Mouse (Mus musculus): ENCODE measurements at regions not wholly inside any gene's neighbourhood (a gene's known extent, or its start where the extent isn't known, plus 50 kb on each side); places are given as distances from the start of the nearest gene placed in this dataset.

DNA sequence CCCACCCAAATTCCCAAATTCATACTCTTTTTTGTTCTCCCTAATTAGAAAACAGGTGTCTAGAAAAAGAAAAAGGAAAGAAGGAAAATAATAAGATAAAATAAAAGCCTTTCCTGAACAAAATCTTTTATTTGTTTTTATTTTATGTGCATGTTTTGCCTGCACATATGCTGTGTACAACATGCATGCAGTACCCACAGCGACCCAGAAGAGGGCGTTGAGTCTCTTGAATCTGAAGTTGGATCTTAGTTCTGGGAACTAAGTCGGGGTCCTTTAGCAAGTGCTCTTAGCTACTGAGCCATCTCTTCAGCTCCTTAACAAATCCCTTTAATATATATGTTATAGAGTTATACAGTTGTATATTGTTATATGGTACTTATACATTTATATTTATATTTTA is 206.0 kb upstream of the Clint1 start:
- H3K4me2 ChIP-seq (replicated peaks; ENCODE audit: low read depth, low read length, severe bottlenecking) = no peak overlapping the region
- 66% methylated on average over 3 of the region's 3 CpGs for WGBS
- no peak for DNase-seq (ENCODE audit: low spot score)
- H3K36me3 ChIP-seq (ENCODE audit: control insufficient read depth, insufficient read depth, low read length) = no peaks in the 10 kb centered on the region
- H3K4me1 ChIP-seq (ENCODE audit: control insufficient read depth, insufficient read depth, low read length) = no peaks in the 10 kb centered on the region
- no peak for TF ChIP-seq POLR2A (IDR thresholded peaks at IDR 0.05; ENCODE audit: borderline replicate concordance, extremely low read depth, insufficient read depth, insufficient read length)
- H3K9ac ChIP-seq (ENCODE audit: low read depth, low read length, severe bottlenecking) = no peak overlapping the region
- ATAC-seq (ENCODE audit: low FRiP score, low read depth) = no peak
- no peak overlapping the region for H3K4me3 ChIP-seq (replicated peaks; ENCODE audit: low read length)
- no peak overlapping the region for H3K27ac ChIP-seq (replicated peaks; ENCODE audit: low read depth, low read length)
- no peaks in the 10 kb centered on the region for H3K9me3 ChIP-seq (ENCODE audit: control insufficient read depth, low read length)
- H3K27me3 ChIP-seq (ENCODE audit: control insufficient read depth, insufficient read depth, low read length) = no peaks in the 10 kb centered on the region

DNA sequence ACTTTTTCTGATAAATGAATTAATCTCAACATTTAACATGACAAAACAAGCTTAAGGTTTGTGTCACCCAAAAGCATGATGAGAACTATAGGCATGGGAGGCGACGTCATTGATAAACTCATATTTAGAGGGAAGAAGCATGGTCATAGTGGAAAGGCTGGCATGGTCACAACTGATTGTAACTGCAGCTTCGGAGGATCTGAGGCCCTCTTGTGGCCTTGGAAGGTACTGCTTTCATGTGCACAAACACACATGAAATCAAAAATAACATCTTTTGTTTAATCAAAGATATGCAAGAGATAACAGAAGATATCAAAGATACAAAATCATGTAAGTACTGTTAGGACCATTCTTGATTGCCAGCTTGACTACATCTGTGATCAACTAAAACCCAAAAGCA is 204.0 kb upstream of the Clint1 start:
- H3K27ac ChIP-seq (replicated peaks; ENCODE audit: low read depth, low read length) = no peak overlapping the region
- H3K4me2 ChIP-seq (replicated peaks; ENCODE audit: low read depth, low read length, severe bottlenecking) = no peak overlapping the region
- no peak for ATAC-seq (ENCODE audit: low FRiP score, low read depth)
- no peak for DNase-seq (ENCODE audit: low spot score)
- 73% methylated on average over 3 of the region's 3 CpGs for WGBS
- no peak for TF ChIP-seq POLR2A (IDR thresholded peaks at IDR 0.05; ENCODE audit: borderline replicate concordance, extremely low read depth, insufficient read depth, insufficient read length)
- no peaks in the 10 kb centered on the region for H3K9me3 ChIP-seq (ENCODE audit: control insufficient read depth, low read length)
- no peaks in the 10 kb centered on the region for H3K27me3 ChIP-seq (ENCODE audit: control insufficient read depth, insufficient read depth, low read length)
- H3K4me3 ChIP-seq (replicated peaks; ENCODE audit: low read length) = no peak overlapping the region
- H3K4me1 ChIP-seq (ENCODE audit: control insufficient read depth, insufficient read depth, low read length) = no peaks in the 10 kb centered on the region
- H3K36me3 ChIP-seq (ENCODE audit: control insufficient read depth, insufficient read depth, low read length) = no peaks in the 10 kb centered on the region
- no peak overlapping the region for H3K9ac ChIP-seq (ENCODE audit: low read depth, low read length, severe bottlenecking)

DNA sequence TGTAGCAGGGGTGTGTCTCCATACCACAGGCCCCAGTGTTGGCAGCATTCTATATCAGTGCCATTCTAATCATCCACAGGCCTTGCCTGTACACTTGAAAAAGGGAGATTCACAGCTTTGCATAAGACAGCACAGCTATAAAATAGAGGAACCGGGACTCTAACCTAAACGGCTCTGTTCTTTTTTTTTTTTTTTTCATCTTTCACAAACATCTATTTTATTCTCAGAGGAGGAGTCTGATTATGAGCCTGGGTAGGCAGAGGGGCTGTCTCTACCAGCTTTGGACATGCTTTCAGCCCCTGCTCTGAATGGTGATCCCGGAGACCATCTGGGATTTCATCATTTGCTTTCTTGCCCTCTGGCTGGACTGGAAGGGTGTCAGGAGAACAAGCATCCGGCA is 195.6 kb upstream of the Clint1 start:
- H3K9ac ChIP-seq (ENCODE audit: low read depth, low read length, severe bottlenecking) = no peak overlapping the region
- 85% methylated on average over 4 of the region's 4 CpGs for WGBS
- no peak overlapping the region for H3K4me2 ChIP-seq (replicated peaks; ENCODE audit: low read depth, low read length, severe bottlenecking)
- no peak overlapping the region for H3K27ac ChIP-seq (replicated peaks; ENCODE audit: low read depth, low read length)
- no peak for TF ChIP-seq POLR2A (IDR thresholded peaks at IDR 0.05; ENCODE audit: borderline replicate concordance, extremely low read depth, insufficient read depth, insufficient read length)
- DNase-seq (ENCODE audit: low spot score) = no peak
- H3K36me3 ChIP-seq (ENCODE audit: control insufficient read depth, insufficient read depth, low read length) = no peaks in the 10 kb centered on the region
- ATAC-seq (ENCODE audit: low FRiP score, low read depth) = no peak
- H3K9me3 ChIP-seq (ENCODE audit: control insufficient read depth, low read length) = no peaks in the 10 kb centered on the region
- no peaks in the 10 kb centered on the region for H3K4me1 ChIP-seq (ENCODE audit: control insufficient read depth, insufficient read depth, low read length)
- H3K27me3 ChIP-seq (ENCODE audit: control insufficient read depth, insufficient read depth, low read length) = no peaks in the 10 kb centered on the region
- H3K4me3 ChIP-seq (replicated peaks; ENCODE audit: low read length) = no peak overlapping the region

DNA sequence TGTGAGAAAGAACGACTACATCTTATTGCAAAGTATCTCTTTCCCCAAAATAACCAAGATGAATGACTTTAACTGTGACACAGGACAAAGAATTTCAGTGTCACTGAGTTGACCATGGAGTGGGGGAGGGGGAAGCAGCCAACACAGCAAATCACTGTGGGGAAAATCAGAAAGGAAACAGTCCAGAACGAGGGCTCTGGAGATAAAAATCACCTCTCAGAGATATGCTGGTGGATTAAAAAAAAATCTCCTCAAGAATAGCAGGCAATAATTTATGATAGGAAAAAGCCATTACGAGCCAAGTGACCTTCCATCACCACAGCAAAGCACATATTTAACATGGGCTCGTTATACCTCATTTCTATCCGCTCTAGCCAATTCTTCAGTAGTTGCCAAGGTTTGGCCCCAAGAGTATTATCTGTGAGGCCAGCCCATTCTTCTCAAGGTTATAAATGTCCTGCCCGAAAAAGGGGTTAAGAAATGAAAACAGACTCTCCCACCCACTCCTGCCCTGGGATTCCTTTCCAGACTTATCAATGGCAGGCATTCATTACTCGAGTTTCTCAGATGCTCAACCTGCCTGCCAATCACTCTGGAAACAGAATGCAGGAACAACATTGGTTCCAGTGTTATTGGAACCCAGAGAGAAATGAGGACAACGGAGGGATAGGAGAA is 181.6 kb upstream of the Clint1 start:
- WGBS = 44% methylated on average over 8 of the region's 8 CpGs
- H3K4me2 ChIP-seq (replicated peaks; ENCODE audit: low read depth, low read length, severe bottlenecking) = no peak overlapping the region
- no peak overlapping the region for H3K9ac ChIP-seq (ENCODE audit: low read depth, low read length, severe bottlenecking)
- no peak overlapping the region for H3K27ac ChIP-seq (replicated peaks; ENCODE audit: low read depth, low read length)
- no peaks in the 10 kb centered on the region for H3K36me3 ChIP-seq (ENCODE audit: control insufficient read depth, insufficient read depth, low read length)
- no peak for TF ChIP-seq POLR2A (IDR thresholded peaks at IDR 0.05; ENCODE audit: borderline replicate concordance, extremely low read depth, insufficient read depth, insufficient read length)
- ATAC-seq (ENCODE audit: low FRiP score, low read depth) = no peak
- H3K9me3 ChIP-seq (ENCODE audit: control insufficient read depth, low read length) = no peaks in the 10 kb centered on the region
- H3K4me3 ChIP-seq (replicated peaks; ENCODE audit: low read length) = no peak overlapping the region
- H3K4me1 ChIP-seq (ENCODE audit: control insufficient read depth, insufficient read depth, low read length) = peaks cover 3% of the 10 kb centered on the region; the same call in 1 of the 2 replicates
- no peaks in the 10 kb centered on the region for H3K27me3 ChIP-seq (ENCODE audit: control insufficient read depth, insufficient read depth, low read length)
- peak; percentile 57 for DNase-seq (ENCODE audit: low spot score)

DNA sequence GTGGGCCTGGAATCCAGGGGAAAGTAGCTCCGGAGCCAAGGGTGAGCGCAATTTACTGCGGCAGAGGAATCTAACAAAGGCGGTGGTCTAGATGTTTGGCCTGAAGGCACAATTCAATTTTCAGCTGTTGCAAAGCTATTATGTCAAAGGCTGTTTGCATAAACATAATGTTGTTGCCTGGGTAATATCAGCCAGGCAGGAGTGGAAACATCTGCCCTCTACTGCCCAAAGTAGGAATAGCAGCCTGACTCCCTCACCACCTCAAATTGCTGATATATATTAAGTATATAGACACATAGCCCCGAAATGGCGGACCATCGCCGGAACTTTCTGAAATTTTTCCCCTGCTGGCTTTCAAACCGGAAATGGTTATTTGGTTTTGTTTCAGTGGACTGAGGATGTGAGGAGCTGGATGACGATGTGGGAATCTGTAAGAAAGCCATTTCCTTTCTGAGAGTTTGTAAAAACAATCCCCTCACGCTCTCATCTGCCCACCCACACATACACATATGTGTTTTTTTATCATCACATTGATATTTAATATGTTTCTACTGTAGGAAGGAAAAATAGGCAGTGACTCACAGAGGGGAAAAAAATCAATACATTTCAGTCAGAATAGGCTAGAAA is 173.1 kb upstream of the Clint1 start:
- WGBS = 36% methylated on average over 11 of the region's 11 CpGs
- Histone ChIP-seq H3K27me3 (ENCODE audit: control insufficient read depth, insufficient read depth, low read length) (no peaks in the 10 kb centered on the region), H3K36me3 (ENCODE audit: control insufficient read depth, insufficient read depth, low read length) (no peaks in the 10 kb centered on the region), H3K9ac (ENCODE audit: low read depth, low read length, severe bottlenecking) (no peak overlapping the region), H3K9me3 (ENCODE audit: control insufficient read depth, low read length) (no peaks in the 10 kb centered on the region), H3K27ac (replicated peaks; ENCODE audit: low read depth, low read length) (no peak overlapping the region), H3K4me1 (ENCODE audit: control insufficient read depth, insufficient read depth, low read length) (peaks cover 2% of the 10 kb centered on the region; the same call in 1 of the 2 replicates), H3K4me3 (replicated peaks; ENCODE audit: low read length) (no peak overlapping the region), H3K4me2 (replicated peaks; ENCODE audit: low read depth, low read length, severe bottlenecking) (0 out of 2 replicates have a peak overlapping the region, but pooled peaks have one; percentile 18)
- ATAC-seq (ENCODE audit: low FRiP score, low read depth) (peak; percentile 81), DNase-seq (ENCODE audit: low spot score) (peak; percentile 92)
- no peak for TF ChIP-seq POLR2A (IDR thresholded peaks at IDR 0.05; ENCODE audit: borderline replicate concordance, extremely low read depth, insufficient read depth, insufficient read length)

Data from limb, embryonic 14.5 days (tissue).